Mouse (Mus musculus) heart, embryonic 16.5 days (tissue): ENCODE data around the gene Rasl10a. TPM values are rescaled to one million over a fixed set of nuclear protein-coding genes. Genes with fewer than 3 reads are reported as not detected.
A peak's percentile ranks its signal among the peaks of the same experiment; 100 is the strongest.

Experiments used
- ATAC-seq: fragments of 200-750 bp; cut with Nextera tagmentation; replicated peaks from 2 replicates; pipeline ENCODE4 v1.8.0; 2017; ENCODE audit warnings: moderate number of reproducible peaks; ENCODE audit not compliant: insufficient read depth, low FRiP score; ENCODE audit errors: extremely low read depth
- H3K27ac ChIP-seq: fragments of 300-500 bp; sonication (generic); 2 replicates; pipeline ENCODE4 v1.5.1; 2014; ENCODE audit warnings: mild to moderate bottlenecking, low read length, control low read depth, moderate library complexity
- H3K27me3 ChIP-seq: fragments of 300-500 bp; sonication (generic); 2 replicates; pipeline ENCODE4 v1.6.1; 2014; ENCODE audit warnings: low read length, mixed read lengths; ENCODE audit not compliant: control insufficient read depth, insufficient read depth
- H3K36me3 ChIP-seq: fragments of 300-500 bp; sonication (generic); 2 replicates; pipeline ENCODE4 v1.6.1; 2014; ENCODE audit not compliant: control insufficient read depth, insufficient read depth
- H3K4me1 ChIP-seq: fragments of 300-500 bp; sonication (generic); 2 replicates; pipeline ENCODE4 v1.6.1; 2014; ENCODE audit warnings: low read length, mixed read lengths; ENCODE audit not compliant: control insufficient read depth, insufficient read depth
- H3K4me2 ChIP-seq: fragments of 300-500 bp; sonication (generic); 2 replicates; pipeline ENCODE4 v1.6.1; 2014; ENCODE audit warnings: low read depth, mild to moderate bottlenecking, control low read depth, low read length
- H3K4me3 ChIP-seq: fragments of 300-500 bp; sonication (generic); 2 replicates; pipeline ENCODE4 v1.5.1; 2014; ENCODE audit warnings: mild to moderate bottlenecking, control low read depth, low read length
- H3K9ac ChIP-seq: fragments of 300-500 bp; sonication (generic); 2 replicates; pipeline ENCODE4 v1.6.1; 2014; ENCODE audit warnings: low read length, control low read depth
- H3K9me3 ChIP-seq: fragments of 300-500 bp; sonication (generic); replicated peaks from 2 replicates; pipeline ENCODE4 v1.6.1; 2016; ENCODE audit warnings: low read length; ENCODE audit not compliant: control insufficient read depth
- WGBS: fragments of 180-500 bp; shearing (Covaris S2); extraction: QIAGEN DNeasy Blood & Tissue Kit; methylation state at CpG from one replicate; pipeline ENCODE4 v1.1.7; 2014; 5-methylcytosine and 5-hydroxymethylcytosine counted together
- polyA plus RNA-seq: library from polyadenylated mRNA; unstranded; fragments of >200 nt; fragmentation: Nextera tagmentation; extraction: Ambion mirVana; gene quantifications from 2 replicates; pipeline ENCODE4 v1.2.1, GENCODE M21; 2015

The Rasl10a gene
- polyA plus RNA-seq, 1 experiment from 2014 or later, result 1.4 TPM

DNA sequence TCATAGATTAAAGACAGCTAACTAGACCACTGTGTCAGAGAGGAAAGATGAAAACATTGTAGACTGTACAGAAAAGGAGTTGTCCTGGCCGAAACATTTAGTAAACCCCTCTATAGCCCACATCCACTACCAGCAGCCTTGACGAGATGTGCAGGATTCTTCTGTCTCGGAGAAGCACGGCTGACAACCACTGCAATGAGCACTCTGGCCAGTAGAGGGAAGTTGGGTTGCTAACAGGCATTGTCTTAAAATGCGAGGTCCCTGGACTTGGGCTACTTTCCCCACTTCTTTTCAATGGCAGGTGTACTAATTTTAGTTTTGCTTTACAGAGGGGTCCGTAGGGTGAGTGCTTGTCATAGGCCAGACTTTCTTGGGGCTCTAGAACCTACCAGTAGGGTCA is 40.4 kb upstream of the Rasl10a start:
- no peaks in the 10 kb centered on the region for H3K9me3 ChIP-seq
- H3K4me1 ChIP-seq, result no peaks in the 10 kb centered on the region
- no peak for ATAC-seq
- H3K27me3 ChIP-seq, result no peaks in the 10 kb centered on the region
- H3K27ac ChIP-seq, result no peak overlapping the region
- H3K9ac ChIP-seq, result no peak overlapping the region
- no peak overlapping the region for H3K4me2 ChIP-seq
- peaks cover 42% of the 10 kb centered on the region for H3K36me3 ChIP-seq
- WGBS, result 49% methylated on average over 6 of the region's 6 CpGs
- no peak overlapping the region for H3K4me3 ChIP-seq

DNA sequence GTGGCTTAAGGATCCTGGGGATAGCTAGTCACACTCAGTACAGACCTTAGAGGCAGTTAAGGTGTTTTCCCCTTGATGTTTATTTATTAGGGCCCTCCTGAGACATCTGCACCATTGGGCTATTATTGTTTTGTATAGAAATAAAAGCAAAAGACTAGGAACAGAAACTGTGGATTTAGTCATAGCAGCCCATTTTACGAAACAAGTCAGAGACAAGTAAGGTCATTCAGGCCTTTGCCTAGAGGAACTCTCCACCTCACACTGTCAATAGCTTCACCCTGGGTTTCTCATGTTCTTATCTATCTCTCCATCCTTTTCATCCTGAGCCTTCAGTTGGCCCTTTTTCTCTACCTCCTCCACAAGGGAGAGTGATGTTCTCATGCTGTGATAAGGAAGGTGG is 32.8 kb upstream of the Rasl10a start:
- Histone ChIP-seq H3K4me2 (no peak overlapping the region), H3K9ac (no peak overlapping the region), H3K27ac (no peak overlapping the region), H3K4me1 (no peaks in the 10 kb centered on the region), H3K27me3 (no peaks in the 10 kb centered on the region), H3K9me3 (no peaks in the 10 kb centered on the region), H3K4me3 (no peak overlapping the region), H3K36me3 (peaks cover 33% of the 10 kb centered on the region)
- WGBS, result 90% methylated on average over 1 of the region's 1 CpGs
- no peak for ATAC-seq

DNA sequence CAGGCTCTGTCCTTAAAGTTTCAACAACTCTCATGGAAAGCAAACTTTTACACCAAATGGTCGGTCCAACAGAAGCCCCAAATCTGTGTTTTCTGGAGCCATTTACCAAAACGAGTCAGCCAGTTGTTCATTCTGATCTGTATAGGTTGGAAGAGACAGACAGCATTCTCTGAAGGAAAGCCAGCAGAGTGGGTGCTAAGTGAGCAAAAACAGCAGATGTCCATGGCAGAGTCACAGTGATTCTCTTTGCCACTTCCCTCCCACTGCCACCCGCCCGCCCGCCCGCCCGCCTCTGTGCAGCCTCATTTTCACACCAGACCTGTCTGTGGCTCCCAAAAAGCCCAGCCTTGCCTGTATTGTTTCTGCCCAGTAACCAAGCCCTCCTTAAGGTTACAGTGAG is 29.7 kb upstream of the Rasl10a start:
- Histone ChIP-seq H3K36me3 (peaks cover 43% of the 10 kb centered on the region), H3K27ac (no peak overlapping the region), H3K4me3 (no peak overlapping the region), H3K4me2 (no peak overlapping the region), H3K4me1 (no peaks in the 10 kb centered on the region; the same call in 1 of the 2 replicates), H3K9me3 (no peaks in the 10 kb centered on the region), H3K9ac (no peak overlapping the region), H3K27me3 (no peaks in the 10 kb centered on the region)
- WGBS, result 87% methylated on average over 7 of the region's 7 CpGs
- no peak for ATAC-seq

DNA sequence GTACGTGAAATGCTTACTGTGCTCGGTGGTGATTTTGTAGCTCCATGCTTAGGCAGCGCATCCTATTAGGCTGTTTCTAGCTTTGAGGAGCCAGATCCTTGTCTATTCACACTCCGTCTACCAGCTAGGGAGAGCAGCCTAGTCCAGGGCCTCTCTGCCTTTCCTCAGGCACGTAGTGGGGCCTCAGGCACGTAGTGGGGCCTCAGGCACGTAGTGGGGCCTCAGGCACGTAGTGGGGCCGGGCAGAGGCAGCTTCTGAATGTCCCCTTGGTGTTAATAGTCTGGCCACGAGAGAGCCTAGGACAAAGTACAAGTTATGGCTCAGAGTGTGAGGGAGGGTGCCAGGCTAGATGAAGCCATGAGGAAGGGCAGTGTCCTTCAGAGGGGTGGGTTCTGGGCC is 25.2 kb upstream of the Rasl10a start:
- Histone ChIP-seq H3K27ac (no peak overlapping the region), H3K9ac (no peak overlapping the region), H3K4me1 (peaks cover 5% of the 10 kb centered on the region), H3K36me3 (peaks cover 41% of the 10 kb centered on the region), H3K27me3 (no peaks in the 10 kb centered on the region), H3K9me3 (no peaks in the 10 kb centered on the region), H3K4me3 (no peak overlapping the region), H3K4me2 (no peak overlapping the region)
- ATAC-seq, result no peak
- 93% methylated on average over 10 of the region's 10 CpGs for WGBS

DNA sequence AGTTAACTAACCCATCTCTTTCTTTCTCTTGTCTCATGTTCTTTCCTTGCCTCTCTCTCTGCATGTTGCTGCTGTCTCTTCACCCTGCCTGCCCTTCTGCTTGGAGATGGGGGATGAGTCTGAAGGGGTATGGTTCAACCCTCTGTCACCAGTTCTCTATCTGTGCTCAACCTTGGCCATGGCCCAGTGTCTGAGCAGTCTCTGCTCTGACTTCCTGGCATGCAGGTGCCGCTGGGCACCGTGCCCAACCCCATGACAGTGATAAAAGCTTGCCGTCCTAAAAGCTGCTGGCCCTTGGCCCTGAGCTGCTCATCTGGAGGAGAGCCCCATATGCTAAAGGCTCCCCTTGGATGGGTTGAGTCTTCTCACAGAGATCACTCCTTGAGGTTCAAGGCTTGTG is 24.8 kb upstream of the Rasl10a start:
- H3K4me2 ChIP-seq, result no peak overlapping the region
- H3K4me3 ChIP-seq, result no peak overlapping the region
- H3K4me1 ChIP-seq, result peaks cover 5% of the 10 kb centered on the region
- 49% methylated on average over 3 of the region's 3 CpGs for WGBS
- ATAC-seq, result peak; percentile 80
- no peak overlapping the region for H3K9ac ChIP-seq
- no peaks in the 10 kb centered on the region for H3K9me3 ChIP-seq
- H3K27me3 ChIP-seq, result no peaks in the 10 kb centered on the region
- H3K27ac ChIP-seq, result no peak overlapping the region
- peaks cover 41% of the 10 kb centered on the region for H3K36me3 ChIP-seq

DNA sequence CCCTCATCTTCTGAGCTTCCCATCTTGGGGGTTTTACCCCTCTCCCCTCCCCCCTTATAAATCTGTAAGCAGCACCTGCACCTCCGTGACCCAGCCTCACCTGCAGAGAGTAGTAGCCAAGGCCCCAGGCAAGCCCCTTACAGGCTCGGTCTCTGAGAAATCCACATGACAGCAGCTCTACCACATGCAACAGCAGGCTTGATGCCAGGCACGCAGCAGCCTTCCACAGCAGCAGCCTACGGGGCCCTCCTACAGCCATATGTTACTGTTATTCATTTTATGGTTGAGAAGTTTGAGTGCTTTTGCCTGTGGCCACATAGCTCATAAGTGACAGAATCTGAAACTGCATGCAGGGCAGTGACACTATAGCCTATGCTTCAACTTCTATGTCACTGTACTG is 22.5 kb upstream of the Rasl10a start:
- Histone ChIP-seq H3K27ac (no peak overlapping the region), H3K4me2 (no peak overlapping the region), H3K4me3 (no peak overlapping the region), H3K27me3 (no peaks in the 10 kb centered on the region), H3K36me3 (peaks cover 40% of the 10 kb centered on the region), H3K4me1 (peaks cover 5% of the 10 kb centered on the region), H3K9me3 (no peaks in the 10 kb centered on the region), H3K9ac (no peak overlapping the region)
- WGBS, result 93% methylated on average over 4 of the region's 4 CpGs
- ATAC-seq, result no peak

DNA sequence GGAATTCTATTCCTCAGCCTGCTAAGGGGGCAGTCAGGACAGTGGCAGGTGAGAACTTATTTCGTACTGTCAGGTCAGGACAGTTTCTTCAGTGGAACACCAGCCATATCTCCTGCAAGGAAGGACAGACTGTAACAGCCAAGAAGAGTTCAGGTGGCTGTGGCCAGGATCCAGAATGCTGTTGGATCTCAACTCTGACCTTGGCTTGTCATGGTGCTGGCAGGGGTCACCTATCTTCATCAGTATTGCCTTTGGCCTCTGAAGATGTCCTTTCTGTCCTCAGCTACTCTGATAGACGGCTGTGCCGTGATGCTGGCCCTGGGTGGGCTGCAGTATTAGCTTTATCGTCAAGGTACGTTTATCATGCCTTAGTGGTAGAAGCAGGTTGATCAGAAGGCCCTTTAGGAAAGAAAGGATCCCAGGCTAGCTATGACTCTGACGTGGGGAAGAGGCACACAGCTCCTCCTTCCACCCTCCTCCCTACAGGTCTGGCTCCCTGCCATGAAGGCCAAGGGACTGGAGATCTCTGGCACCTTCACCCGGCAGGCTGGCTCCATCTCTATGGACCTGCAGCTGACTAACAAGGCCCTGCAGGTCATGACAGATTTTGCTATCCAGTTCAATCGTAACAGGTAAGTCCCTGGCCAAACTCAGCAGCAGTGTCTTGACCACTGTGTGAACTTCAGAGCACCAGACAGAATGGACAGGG is 20.6 kb upstream of the Rasl10a start:
- Histone ChIP-seq H3K9me3 (no peaks in the 10 kb centered on the region), H3K36me3 (peaks cover 27% of the 10 kb centered on the region), H3K9ac (no peak overlapping the region), H3K4me1 (peaks cover 9% of the 10 kb centered on the region), H3K4me3 (no peak overlapping the region), H3K4me2 (no peak overlapping the region), H3K27me3 (no peaks in the 10 kb centered on the region), H3K27ac (no peak overlapping the region)
- ATAC-seq, result no peak
- 71% methylated on average over 8 of the region's 8 CpGs for WGBS

DNA sequence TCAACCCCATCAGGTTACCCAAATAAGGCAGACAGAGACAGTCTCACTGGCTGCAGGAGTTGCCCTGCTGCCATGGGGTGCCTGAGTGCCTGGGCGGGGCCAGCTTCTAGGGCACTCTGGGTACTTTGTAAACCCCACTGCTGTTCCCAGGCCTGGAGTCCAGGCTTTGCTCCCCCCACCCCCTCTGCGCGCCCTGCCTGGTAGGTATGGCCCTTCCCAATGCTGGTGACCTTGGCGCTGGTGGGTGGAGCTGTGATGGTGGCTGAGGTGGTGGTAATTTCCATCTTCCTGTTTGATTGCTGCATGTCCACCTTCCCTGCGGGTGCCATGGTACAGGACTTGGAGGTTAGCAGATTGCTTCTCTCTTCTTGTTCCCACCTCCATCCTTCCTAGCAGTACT is 17.3 kb upstream of the Rasl10a start:
- Histone ChIP-seq H3K9me3 (no peaks in the 10 kb centered on the region), H3K36me3 (peaks cover 6% of the 10 kb centered on the region), H3K27me3 (no peaks in the 10 kb centered on the region), H3K9ac (no peak overlapping the region), H3K4me2 (no peak overlapping the region), H3K4me1 (peaks cover 6% of the 10 kb centered on the region; the same call in 1 of the 2 replicates), H3K4me3 (no peak overlapping the region), H3K27ac (no peak overlapping the region)
- 86% methylated on average over 5 of the region's 5 CpGs for WGBS
- ATAC-seq, result no peak

DNA sequence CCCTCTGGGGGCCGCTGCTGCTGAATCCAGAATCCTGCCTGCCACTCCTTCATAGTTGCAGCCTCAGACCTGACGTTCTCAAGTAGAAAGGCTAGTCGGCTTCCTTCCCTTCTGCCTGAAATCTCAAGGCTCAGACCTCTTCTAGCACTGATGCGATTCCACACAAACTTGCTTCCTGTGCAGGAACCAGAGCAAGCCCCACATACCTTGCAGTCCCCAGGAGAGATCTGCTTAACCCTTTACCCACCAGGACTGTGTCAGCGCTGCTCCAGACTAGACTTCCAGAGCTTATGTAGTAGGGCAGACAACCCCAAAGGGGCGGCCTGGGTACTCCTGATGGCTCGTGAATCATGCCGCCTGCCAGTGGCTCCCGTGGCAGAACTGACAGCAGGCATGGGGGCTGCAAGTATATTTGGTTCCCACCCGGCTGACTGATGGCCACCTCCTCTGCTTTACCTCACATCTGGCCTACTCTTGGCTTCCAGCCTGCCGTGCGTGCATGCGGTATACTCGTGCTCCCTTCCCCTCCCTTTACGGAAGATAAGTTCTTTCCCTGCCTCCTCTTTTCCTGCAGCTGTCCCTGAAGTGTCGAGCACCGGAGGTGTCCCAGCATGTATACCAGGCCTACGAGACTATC is 16.7 kb upstream of the Rasl10a start:
- no peak overlapping the region for H3K27ac ChIP-seq
- 48% methylated on average over 18 of the region's 18 CpGs for WGBS
- H3K9me3 ChIP-seq, result no peaks in the 10 kb centered on the region
- no peaks in the 10 kb centered on the region for H3K27me3 ChIP-seq
- H3K4me2 ChIP-seq, result no peak overlapping the region
- H3K36me3 ChIP-seq, result peaks cover 4% of the 10 kb centered on the region; the same call in 1 of the 2 replicates
- no peak; the same call in 1 of the 2 replicates for ATAC-seq
- no peak overlapping the region for H3K9ac ChIP-seq
- peaks cover 6% of the 10 kb centered on the region; the same call in 1 of the 2 replicates for H3K4me1 ChIP-seq
- H3K4me3 ChIP-seq, result no peak overlapping the region
